Mouse (Mus musculus) embryo, embryonic 11 days (tissue): ENCODE results near the gene Mmp14.

ENCODE experiments used
- DNase-seq: peaks from one replicate; pipeline ENCODE4 v3.0.0-alpha.2; 2015

Mmp14 gene

DNA sequence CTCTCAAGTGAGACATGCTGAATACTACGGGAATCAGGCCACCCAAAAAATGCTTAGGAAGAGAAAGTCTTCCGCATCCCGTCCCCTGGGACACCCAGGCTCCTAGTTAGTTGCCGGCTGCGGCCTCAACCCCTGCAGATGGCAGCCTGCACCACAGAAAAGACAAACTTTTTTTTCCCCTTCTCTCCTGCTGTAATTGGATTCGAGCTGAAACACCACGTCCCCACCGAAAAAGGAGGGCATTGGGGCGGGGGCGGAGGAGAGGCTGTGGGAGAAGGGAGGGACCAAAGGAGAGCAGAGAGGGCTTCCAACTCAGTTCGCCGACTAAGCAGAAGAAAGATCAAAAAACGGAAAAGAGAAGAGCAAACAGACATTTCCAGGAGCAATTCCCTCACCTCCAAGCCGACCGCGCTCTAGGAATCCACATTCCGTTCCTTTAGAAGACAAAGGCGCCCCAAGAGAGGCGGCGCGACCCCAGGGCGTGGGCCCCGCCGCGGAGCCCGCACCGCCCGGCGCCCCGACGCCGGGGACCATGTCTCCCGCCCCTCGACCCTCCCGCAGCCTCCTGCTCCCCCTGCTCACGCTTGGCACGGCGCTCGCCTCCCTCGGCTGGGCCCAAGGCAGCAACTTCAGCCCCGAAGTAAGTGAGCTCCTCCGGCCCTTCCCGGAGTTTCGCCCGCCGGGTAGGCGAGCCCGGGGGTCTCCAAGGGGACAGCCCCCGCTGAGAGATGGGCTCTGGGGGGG is at the start of gene Mmp14:
Gene Mmp14, plus strand, starts transcription at position 279 of the 744 bp plus-strand sequence.
- DNase-seq = peak; percentile 87

DNA sequence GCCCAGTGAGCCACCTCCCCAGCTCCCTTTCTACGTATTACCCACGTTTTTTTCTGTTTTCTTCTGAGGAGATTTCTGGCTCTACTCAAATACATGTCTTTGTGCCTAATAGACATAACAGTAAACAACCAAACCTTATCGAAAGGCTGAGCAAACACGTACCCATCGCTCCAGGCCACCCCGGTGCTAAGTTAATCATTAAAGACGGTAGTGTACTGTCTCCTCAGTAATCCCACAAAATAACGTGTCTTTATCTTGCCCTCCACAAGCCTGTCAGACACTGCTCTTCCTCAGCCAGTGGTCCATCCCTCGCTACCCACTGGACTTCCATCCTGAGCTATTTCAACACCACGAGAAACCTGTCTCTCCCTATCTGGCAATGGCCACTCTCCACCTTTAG is 49.6 kb upstream of the Mmp14 start:
- DNase-seq = no peak

DNA sequence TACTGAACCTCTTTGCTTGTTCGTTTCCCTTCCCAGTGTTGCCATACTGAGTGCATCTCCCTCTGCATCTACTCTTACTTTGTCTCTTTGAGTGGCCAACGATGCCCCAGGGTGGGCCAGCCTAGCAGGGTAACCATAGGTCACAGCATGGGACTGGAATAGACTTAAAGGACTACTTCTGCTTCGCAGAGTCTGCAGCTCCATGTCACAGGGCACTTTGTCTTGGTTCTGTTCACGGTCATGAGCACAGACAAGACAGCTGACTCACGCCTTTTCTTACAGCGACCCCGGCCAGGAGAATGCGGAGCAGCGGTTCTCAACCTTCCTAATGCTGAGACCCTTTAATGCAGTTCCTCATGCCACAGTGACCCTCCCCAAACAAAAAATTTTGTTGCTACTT is 48.8 kb upstream of the Mmp14 start:
- DNase-seq = no peak

DNA sequence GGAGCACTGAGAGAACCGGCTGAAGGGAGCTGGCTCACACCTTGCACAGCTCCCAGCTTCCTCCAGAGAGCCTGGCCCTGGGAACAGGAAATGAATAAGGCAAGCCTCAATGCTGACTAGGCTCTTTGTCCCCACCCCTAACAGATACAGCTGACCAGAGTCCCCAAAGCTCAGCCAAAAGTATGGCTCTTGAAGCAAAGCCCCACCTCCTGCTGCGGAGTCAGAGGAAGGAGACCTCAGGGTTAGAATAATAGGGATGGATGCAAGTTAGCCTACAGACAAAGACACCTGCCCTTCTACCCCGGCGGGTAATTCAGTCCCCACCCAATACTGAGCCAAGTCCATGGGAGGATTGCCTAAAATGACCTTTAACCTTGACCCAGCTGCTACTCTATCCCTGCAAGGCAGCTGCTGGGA is 48.0 kb upstream of the Mmp14 start:
- DNase-seq = peak; percentile 29

DNA sequence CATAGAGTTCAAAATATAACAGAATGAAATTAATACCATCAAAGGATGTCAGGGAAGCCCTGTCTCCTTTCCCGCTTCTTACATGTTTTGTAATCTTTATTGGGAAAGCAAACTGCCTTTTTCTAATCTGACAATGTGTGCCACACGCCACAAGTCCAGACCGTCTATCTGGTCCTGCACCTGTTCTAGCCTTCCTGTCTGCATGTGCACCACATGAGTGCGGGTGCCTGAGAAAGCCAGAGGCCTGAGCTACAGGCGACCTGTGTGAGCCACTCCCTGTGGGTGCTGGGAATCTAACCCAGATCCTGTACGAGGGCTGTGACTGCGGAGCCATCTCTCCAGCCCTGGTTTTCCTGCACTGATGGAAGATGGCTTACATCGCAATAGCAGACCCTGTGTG is 47.0 kb upstream of the Mmp14 start:
- no peak for DNase-seq

DNA sequence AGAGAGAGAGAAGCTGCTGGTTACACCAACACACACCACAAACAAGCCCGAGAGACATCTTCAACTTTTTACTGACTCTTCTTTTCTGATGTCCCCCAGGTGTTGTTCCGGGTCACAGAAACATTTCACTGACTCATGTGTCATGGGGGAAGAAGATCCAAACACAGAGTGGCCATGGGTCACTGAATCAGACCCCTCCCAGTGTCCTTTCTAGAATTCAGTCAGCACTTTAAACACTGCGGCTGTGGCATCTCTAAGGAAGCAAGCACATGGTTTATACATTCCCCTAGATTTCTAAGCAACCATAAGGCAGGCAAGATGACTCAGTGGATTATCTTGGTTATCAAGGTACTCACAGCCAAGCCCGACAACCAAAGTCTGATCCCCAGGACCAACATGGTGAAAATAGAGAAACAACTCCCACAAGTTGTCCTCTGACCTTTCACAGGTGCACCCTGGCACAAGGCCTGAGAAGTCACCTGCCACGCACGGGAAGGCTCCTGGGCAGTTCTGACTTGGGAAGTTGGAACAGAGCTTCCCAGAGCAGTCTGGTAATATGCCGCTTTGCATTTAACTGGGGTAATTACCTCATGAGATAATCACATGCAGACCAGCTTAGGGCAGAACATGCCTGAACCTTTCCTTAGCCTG is 45.3 kb upstream of the Mmp14 start:
- DNase-seq = no peak

DNA sequence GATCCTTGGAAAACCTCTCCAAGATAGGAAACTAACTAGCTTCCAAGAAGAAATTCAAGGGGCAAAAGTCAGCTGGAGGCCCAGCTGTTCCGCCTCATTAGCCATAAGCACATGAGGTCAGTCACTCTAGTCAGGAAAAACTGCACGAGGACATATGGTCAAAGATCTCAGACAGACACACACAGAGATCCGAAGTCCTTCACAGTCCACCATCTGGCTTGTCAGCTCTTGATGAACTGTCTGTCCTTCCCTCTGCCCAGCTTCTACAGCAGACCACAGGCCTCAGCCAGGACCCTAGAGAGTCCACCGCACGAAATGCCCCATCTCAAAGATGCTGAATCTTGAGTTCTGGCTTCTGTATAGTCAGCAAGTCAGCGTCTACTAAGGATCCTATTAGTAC is 43.9 kb upstream of the Mmp14 start:
- peak; percentile 38 for DNase-seq

DNA sequence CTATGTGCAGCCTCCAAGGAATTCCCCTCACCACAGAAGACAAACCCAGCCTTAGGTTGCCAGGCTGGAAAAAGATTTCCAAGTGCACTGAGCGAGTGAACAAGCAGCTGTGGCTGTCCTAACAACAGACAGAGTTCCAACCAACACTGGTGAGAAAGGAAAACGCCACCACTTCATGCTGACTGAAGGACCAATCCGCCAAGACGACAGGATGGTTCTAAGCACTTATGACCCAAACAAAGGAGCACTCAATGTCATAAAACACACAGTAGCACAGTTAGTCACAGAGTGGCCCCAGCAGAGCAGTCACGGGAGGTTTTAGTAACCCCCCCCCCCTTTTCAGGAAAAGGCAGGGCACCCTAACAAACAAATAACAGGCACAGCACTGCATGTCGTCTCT is 40.6 kb upstream of the Mmp14 start:
- no peak for DNase-seq

DNA sequence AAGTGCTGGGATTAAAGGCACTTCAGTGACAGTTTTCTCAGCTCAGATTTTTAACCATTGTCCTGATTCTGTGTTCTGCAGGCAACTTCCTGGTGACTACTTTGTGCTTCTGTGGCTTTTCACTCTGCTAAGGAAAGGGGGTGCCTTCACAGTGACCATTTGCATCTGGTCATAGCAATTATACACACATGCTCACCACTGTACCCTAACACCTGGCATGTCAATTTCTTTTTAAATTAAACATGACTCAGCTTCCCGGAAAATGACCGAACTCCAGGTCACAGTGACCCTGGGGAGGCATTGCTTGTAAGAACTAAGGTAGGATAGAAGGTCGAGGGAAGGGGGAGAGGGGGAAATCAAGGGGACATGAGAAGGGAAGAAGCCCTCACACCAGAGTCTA is 37.6 kb upstream of the Mmp14 start:
- DNase-seq = no peak

DNA sequence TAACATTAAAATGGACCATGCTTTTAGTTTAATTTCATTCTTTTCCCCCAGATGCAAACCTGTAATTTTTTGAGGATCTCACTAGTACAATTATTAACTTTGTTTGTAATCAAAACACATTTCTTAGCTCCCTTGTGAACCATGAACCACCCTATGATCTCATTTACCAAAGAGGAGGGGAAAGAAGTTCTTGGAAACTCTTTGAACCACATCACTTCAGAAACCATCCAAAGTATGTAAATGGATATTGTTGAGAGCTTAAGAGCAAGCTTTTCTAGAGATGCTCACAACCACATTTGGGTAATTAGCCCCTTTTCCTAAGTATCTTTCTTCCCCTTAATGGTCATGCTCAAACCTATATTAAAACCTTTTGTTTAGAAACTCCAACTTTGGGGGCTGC is 37.1 kb upstream of the Mmp14 start:
- no peak for DNase-seq

DNA sequence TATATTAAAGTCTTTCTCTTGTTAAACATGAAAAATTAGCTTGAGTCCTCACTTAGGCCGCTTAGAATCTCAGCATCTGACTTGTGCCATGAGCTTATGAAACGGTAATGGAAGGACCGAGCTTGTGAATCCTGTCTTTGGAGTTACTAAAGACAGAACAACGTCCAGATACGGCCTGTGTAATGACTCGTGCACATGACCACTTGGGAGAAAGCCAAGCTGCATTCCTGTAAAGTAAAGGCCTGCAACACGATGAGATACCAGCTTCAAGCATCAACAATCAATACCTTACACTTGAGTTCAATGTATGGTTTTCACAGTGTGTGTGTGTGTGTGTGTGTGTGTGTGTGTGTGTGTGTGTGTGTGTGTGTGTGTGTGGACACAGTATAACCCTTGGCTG is 34.7 kb upstream of the Mmp14 start:
- DNase-seq = no peak

DNA sequence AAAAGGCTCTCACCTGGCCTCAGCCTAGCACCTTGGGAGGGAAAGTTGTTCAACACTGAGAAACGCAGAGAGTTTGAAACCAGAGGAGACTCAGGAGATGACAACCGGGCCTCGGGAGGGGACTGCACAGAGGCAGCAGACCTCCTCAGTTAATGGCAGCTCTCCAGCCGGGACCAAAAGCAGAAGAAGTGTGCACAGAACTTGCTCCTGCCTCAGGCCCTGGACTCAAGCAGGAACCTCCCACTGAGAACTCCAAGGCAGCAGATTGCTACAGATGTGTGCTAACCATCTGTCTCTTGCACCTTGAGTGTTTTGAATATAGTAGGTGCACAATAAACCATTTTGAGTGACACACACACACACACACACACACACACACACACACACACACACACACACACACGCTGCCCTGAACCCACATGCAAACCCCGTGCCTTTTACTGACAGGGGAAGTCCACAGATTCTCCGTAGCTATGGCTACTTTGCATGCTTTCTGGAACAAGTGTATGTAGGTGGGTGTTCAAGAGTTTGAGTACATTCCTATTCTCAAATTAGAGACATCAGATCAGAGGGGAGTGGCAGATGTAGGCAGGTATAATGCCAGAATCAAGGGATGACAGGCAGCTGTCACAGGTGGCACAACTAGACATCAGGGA is 33.4 kb upstream of the Mmp14 start:
- no peak for DNase-seq

DNA sequence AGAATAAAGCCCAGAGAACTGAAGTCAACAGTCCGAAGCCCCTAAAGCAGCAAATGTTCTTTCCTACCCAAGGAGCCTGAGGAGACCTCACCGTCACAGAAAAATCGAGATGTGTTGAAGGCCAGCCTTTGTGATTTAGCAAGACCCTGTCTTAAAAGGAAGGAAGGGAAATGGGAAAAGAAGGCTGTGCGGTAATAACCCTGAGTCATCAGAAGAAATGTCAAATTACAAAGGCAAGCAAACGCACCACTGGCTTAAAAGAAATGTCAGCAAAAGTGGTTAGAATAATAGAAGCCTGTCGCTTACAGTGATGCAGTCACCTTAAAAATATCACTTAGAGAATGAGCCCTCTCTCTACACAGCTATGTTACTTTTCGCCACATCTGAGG is 32.9 kb upstream of the Mmp14 start:
- no peak for DNase-seq

DNA sequence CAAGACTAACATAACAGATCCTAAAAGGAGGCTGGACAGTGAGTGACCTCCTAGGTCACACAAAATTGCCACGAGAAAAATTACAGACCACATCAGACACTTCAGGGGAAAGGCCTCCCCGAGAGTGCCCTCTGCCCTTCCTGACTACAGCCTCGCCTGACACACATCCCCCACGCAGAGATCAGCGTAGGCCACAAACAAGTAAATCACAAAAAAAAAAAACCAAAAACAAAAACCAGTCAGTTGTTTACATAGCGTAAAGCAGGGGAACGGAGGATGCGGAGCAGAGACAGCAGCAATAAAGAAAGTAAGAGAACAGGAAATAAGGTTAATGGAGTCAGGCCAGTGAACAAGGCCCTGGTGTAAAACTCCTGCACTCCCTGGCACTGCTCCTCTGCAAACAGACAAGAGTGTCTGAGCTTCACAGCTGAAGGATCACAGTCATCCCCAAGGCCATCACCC is 32.5 kb upstream of the Mmp14 start:
- DNase-seq = no peak

DNA sequence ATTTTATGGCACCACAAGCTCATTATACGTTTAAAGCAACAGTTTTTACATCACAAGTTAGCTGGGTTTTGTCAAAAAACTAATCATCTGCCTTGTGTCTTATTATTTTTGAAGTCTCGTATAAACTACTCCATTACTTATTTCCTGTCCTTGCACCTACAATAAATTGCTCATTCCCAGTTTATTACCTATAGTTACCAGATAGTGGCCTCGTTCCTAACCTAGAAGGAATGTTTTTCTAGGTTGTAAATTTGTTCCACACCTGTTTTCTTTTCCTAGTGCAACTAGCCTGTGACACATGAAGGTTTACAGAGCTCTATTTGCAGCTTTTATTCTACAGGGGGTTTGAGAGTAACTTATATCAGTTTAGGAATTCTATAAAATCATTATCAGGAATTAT is 29.7 kb upstream of the Mmp14 start:
- no peak for DNase-seq

DNA sequence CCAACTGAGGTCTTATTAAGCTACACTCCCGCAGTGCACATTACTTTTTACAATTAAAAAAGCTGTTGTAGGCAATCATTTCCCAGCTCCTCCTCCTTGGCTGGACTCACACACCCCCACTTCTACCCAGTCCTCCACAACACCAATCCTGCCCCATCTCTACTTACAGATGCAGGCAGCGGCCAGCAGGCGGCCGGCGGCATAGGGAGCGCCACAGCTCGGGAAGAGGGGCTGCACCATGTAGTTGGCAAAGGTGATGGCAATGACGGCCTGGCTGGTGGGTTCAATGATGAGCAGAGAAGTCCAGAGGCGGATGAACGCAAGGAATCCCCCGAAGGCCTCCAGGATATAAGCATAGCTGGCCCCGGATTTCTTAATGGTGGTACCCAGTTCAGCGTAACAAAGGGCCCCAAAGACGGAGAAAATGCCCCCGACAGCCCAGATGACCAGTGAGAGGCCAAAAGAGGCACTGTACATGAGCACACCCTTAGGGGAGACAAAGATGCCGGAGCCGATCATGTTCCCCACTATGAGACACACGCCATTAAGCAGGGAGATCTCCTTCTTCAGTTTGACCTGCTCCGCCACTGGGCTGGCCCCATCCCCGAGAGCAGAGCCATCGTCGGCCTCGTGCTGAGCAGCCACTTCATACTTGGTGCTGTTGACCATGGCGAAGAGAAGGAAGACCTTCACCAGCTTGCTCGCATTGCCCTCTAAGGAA is 22.9 kb upstream of the Mmp14 start:
- no peak for DNase-seq

DNA sequence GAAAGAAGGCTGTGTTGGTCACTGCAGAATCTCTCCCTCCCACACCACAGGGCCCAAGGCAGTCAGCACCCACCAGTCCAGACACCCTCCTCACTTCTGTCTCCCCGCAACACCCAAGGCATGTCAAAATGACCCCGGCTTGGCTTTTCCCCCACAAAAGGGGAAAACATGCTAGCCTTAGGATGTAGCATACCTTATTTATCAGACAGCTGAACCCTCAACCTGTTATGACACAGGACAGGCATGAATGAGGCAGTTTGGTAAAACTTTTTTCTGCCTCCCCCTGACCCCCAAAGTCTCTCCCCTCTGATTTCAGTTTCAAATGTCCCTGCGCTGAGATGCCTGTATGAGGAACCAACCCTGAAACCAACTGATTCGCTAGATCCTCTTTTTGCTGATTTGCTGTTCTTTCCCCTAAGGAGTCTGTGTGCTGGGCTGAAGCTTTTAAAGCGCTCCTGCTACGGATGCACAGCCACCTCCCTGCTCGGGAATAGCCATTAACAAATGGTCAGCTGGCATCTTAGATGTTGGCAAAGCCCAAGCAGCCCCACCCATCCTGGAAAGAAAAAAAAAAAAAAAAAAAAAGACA is 22.3 kb upstream of the Mmp14 start:
- no peak for DNase-seq

DNA sequence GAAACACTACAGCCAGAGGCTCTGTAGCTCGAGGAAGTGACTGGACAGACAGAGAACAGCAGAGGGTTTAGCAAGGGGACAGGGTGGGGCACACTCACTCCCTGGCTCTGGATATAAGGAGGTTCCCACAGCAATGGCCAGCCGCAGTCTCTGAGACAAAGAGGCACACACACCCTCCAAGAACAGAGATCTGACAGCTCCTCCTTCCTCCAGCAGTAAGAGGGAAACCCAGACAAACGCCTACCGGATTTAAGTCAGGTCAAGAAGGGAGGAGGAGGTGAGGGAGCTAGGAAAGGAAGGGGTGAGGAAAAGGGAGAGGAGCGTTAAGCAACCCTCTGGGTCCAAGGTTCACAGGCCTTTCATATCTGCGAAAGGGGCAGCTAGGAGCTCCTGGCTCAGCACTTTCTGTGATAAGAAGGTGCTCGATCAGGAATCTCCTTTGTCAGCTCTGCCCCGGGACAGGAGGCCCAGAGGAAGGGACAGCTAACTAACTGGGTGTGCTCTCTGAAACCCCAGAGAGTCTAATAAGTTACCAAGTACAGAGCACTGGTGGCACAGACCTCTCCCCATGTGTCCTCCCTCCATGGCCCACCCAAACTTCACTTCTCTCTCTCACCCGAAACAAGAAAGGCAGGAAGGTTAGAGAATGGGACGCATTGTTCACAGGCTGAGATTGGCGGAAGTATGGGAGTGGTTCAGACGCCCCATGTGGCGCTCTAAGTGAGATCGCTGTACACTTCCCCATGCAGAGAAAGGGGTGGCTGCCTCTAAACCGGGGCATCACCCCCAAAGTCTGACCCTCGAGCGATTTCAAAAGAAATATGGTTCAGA is 21.2 kb upstream of the Mmp14 start:
- DNase-seq = no peak

DNA sequence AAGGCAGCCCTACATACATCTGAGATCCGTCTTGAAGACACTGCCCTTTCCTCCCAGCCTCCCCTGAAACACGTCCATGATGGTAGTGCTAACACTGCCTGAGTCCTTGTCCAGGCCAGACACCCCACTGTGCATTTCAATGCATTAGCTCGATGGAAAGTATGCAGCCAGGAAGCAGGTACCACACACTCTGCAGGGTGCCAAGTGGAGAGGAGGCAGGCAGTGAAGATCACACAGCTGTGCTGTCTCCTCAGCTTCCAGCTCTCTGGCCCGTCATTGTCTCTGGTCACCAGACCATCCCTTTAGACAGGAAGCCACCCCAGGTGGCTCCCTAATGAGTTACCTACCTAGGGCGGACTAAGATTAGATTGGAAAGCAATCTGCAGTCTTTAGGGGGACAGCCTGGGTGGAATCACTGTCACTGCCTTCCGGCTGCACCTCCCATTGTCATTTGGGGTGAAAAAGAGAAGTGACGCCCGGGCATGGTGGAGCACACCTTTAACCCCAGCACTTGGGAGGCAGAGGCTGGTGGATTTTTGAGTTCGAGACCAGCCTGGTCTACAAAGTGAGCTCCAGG is 19.3 kb upstream of the Mmp14 start:
- no peak for DNase-seq

DNA sequence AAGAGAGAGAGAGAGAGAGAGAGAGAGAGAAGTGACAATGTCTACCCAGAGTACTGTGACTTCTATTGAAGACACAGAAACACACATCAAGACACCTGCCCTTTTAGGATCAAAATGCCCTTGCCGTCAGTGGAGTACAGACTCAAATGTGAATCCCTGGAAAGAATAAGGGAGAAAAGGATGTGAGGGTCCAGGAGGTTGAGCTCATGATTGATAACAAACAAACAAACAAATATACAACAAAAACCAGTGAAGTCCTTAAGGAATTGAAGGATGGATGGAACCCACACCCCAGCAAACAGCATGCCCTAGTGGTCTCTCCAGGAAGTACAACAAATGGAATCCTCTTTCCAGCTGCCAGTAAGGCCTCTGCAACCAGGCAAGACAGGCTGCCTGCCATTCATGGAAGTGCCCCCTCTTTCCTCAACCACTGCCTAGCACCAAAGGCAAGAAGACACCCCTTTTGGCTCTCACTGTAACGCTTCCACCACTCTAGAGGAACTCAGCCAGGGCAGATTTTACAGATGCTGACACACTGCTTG is 18.7 kb upstream of the Mmp14 start:
- peak; percentile 63 for DNase-seq

DNA sequence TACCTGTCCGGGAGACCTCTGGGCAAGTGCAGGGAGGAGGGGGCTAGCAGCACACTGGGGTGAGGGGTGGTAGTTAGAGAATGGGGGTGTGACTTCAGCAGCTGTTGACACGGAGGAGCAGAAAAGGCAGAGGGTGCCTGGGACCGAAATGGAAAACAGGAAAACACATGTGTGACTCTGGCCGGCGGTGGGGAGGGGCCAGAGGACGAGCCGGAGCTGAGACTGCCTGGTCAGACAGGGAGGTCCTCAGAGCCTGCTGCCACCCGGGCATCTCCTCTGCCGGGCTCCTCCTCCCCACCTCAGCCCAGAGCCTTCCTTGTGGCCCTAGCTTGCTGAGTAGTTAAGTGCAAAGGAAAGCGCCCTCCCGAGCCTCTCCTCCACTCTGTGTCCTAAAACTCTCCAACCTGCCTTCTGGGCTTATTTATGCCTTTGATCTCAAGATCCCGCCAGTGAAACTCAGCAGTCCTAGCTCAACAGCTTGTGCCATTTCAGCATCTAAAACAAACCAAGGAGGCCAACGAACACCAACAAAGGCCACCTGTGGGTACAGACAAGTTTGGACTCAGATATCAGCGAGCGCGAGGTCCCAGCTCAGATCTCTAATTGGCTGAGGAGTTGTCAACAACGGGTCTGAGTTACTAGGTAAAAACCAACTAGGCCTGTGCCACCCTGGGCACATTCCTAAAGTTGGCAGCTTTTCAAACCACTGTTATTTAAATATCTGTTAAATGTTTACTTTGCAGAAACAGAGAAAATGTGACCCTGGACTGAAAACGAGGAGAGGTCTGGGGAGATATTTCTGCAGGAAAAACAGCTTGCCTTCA is 17.3 kb upstream of the Mmp14 start:
- DNase-seq = no peak
